Mouse (Mus musculus): Measurements from ENCODE around the gene Astn2. TPM values are rescaled to one million over a fixed set of nuclear protein-coding genes. Genes with fewer than 3 reads are reported as not detected.
"Not testable (repeated sequence)": the region's sequence is repeated elsewhere in the genome, so short reads cannot be mapped to it uniquely, and the experiment has no call there.

Astn2 gene
- total and polyA plus RNA-seq, 2 experiments: 0.77 to 1.2 TPM

- TF ChIP-seq POLR2A (IDR thresholded peaks at IDR 0.05; ENCODE audit: extremely low read depth, insufficient read depth, low read length) (no peak), CTCF (IDR thresholded peaks at IDR 0.05; ENCODE audit: low read depth, low read length) (no peak)
- Histone ChIP-seq H3K27me3 (ENCODE audit: control insufficient read depth, insufficient read depth, low read length) (no peaks in the 10 kb centered on the region), H3K79me2 (ENCODE audit: control insufficient read depth, insufficient read depth, low read length) (no peaks in the 10 kb centered on the region), H3K27ac (replicated peaks; ENCODE audit: insufficient read depth, low read depth, low read length) (no peak overlapping the region), H3K4me3 (ENCODE audit: insufficient read depth, low read depth, low read length) (no peak overlapping the region), H3K36me3 (ENCODE audit: control insufficient read depth, insufficient read depth, low read length) (no peaks in the 10 kb centered on the region), H3K9ac (ENCODE audit: low read depth, low read length) (no peak overlapping the region), H3K4me1 (ENCODE audit: control insufficient read depth, insufficient read depth, low read length) (no peaks in the 10 kb centered on the region)
- WGBS: 85% methylated on average over 5 of the region's 5 CpGs
- DNase-seq (ENCODE audit: extremely low read depth, low read depth, low spot score): no peak
Measured at GRCm38 (mm10) chr4:65695241-65695640, 709.2 kb downstream of the Astn2 start.

- no peak for DNase-seq (ENCODE audit: extremely low read depth, low read depth, low spot score)
- Histone ChIP-seq H3K27ac (replicated peaks; ENCODE audit: insufficient read depth, low read depth, low read length) (no peak overlapping the region), H3K4me3 (ENCODE audit: insufficient read depth, low read depth, low read length) (no peak overlapping the region), H3K9ac (ENCODE audit: low read depth, low read length) (no peak overlapping the region), H3K36me3 (ENCODE audit: control insufficient read depth, insufficient read depth, low read length) (no peaks in the 10 kb centered on the region), H3K79me2 (ENCODE audit: control insufficient read depth, insufficient read depth, low read length) (no peaks in the 10 kb centered on the region), H3K27me3 (ENCODE audit: control insufficient read depth, insufficient read depth, low read length) (no peaks in the 10 kb centered on the region), H3K4me1 (ENCODE audit: control insufficient read depth, insufficient read depth, low read length) (no peaks in the 10 kb centered on the region)
- 79% methylated on average over 5 of the region's 5 CpGs for WGBS
- no peak for TF ChIP-seq POLR2A (IDR thresholded peaks at IDR 0.05; ENCODE audit: extremely low read depth, insufficient read depth, low read length)
- no peak for TF ChIP-seq CTCF (IDR thresholded peaks at IDR 0.05; ENCODE audit: low read depth, low read length)
Measured at GRCm38 (mm10) chr4:65694011-65694410, 710.4 kb downstream of the Astn2 start.

- Histone ChIP-seq H3K4me3 (ENCODE audit: insufficient read depth, low read depth, low read length) (no peak overlapping the region), H3K27ac (replicated peaks; ENCODE audit: insufficient read depth, low read depth, low read length) (no peak overlapping the region), H3K9ac (ENCODE audit: low read depth, low read length) (no peak overlapping the region), H3K79me2 (ENCODE audit: control insufficient read depth, insufficient read depth, low read length) (no peaks in the 10 kb centered on the region), H3K27me3 (ENCODE audit: control insufficient read depth, insufficient read depth, low read length) (no peaks in the 10 kb centered on the region), H3K4me1 (ENCODE audit: control insufficient read depth, insufficient read depth, low read length) (no peaks in the 10 kb centered on the region), H3K36me3 (ENCODE audit: control insufficient read depth, insufficient read depth, low read length) (no peaks in the 10 kb centered on the region)
- 74% methylated on average over 1 of the region's 1 CpGs for WGBS
- DNase-seq (ENCODE audit: extremely low read depth, low read depth, low spot score): no peak
- TF ChIP-seq CTCF (IDR thresholded peaks at IDR 0.05; ENCODE audit: low read depth, low read length) (no peak), POLR2A (IDR thresholded peaks at IDR 0.05; ENCODE audit: extremely low read depth, insufficient read depth, low read length) (no peak)
Measured at GRCm38 (mm10) chr4:65687006-65687723, 717.2 kb downstream of the Astn2 start.

GRCm38 (mm10) chr4:65686258-65687005 lies 718.0 kb downstream of the Astn2 start:
- Histone ChIP-seq H3K27ac (replicated peaks; ENCODE audit: insufficient read depth, low read depth, low read length) (no peak overlapping the region), H3K36me3 (ENCODE audit: control insufficient read depth, insufficient read depth, low read length) (no peaks in the 10 kb centered on the region), H3K79me2 (ENCODE audit: control insufficient read depth, insufficient read depth, low read length) (no peaks in the 10 kb centered on the region), H3K27me3 (ENCODE audit: control insufficient read depth, insufficient read depth, low read length) (no peaks in the 10 kb centered on the region), H3K4me1 (ENCODE audit: control insufficient read depth, insufficient read depth, low read length) (no peaks in the 10 kb centered on the region), H3K4me3 (ENCODE audit: insufficient read depth, low read depth, low read length) (no peak overlapping the region), H3K9ac (ENCODE audit: low read depth, low read length) (no peak overlapping the region)
- TF ChIP-seq CTCF (IDR thresholded peaks at IDR 0.05; ENCODE audit: low read depth, low read length) (no peak), POLR2A (IDR thresholded peaks at IDR 0.05; ENCODE audit: extremely low read depth, insufficient read depth, low read length) (no peak)
- WGBS: 76% methylated on average over 3 of the region's 3 CpGs
- no peak for DNase-seq (ENCODE audit: extremely low read depth, low read depth, low spot score)

- Histone ChIP-seq H3K4me3 (ENCODE audit: insufficient read depth, low read depth, low read length) (no peak overlapping the region), H3K27ac (replicated peaks; ENCODE audit: insufficient read depth, low read depth, low read length) (no peak overlapping the region), H3K27me3 (ENCODE audit: control insufficient read depth, insufficient read depth, low read length) (no peaks in the 10 kb centered on the region), H3K4me1 (ENCODE audit: control insufficient read depth, insufficient read depth, low read length) (no peaks in the 10 kb centered on the region), H3K9ac (ENCODE audit: low read depth, low read length) (no peak overlapping the region), H3K36me3 (ENCODE audit: control insufficient read depth, insufficient read depth, low read length) (no peaks in the 10 kb centered on the region), H3K79me2 (ENCODE audit: control insufficient read depth, insufficient read depth, low read length) (no peaks in the 10 kb centered on the region)
- no peak for DNase-seq (ENCODE audit: extremely low read depth, low read depth, low spot score)
- TF ChIP-seq CTCF (IDR thresholded peaks at IDR 0.05; ENCODE audit: low read depth, low read length) (no peak), POLR2A (IDR thresholded peaks at IDR 0.05; ENCODE audit: extremely low read depth, insufficient read depth, low read length) (no peak)
- 54% methylated on average over 3 of the region's 3 CpGs for WGBS
Measured at GRCm38 (mm10) chr4:65684401-65684800, 720.0 kb downstream of the Astn2 start.

- H3K4me1 ChIP-seq (ENCODE audit: control insufficient read depth, insufficient read depth, low read length); H3K27me3 ChIP-seq (ENCODE audit: control insufficient read depth, insufficient read depth, low read length); H3K79me2 ChIP-seq (ENCODE audit: control insufficient read depth, insufficient read depth, low read length); H3K36me3 ChIP-seq (ENCODE audit: control insufficient read depth, insufficient read depth, low read length); DNase-seq (ENCODE audit: extremely low read depth, low read depth, low spot score); H3K27ac ChIP-seq (replicated peaks; ENCODE audit: insufficient read depth, low read depth, low read length); H3K4me3 ChIP-seq (ENCODE audit: insufficient read depth, low read depth, low read length); H3K9ac ChIP-seq (ENCODE audit: low read depth, low read length): not testable (repeated sequence)
- 34% methylated on average over 2 of the region's 2 CpGs for WGBS
Measured at GRCm38 (mm10) chr4:65679786-65680185, 724.6 kb downstream of the Astn2 start.

Measured in liver, adult 2 months (tissue).